In genomic region chr11:69835326-69835965, GRCm38 (mm10) we compare ENCODE assay signal across 10 mouse cellular contexts. TPM values are rescaled to one million over a fixed set of nuclear protein-coding genes. Genes with fewer than 3 reads are reported as not detected.
DNase-seq lines count a peak whose midpoint lies in the region; ATAC-seq lines count a peak whose summit lies in the region.
"Had no signal": no experiment of that assay in that cellular context is flagged by ENCODE, and none has a peak within 500 bp of the region (broad histone marks: within the 10 kb centered on the region; RNA-seq: fewer than 3 reads in every experiment).

No protein-coding gene starts in this region.

- 15% methylated on average over 9 of the region's 9 CpGs for WGBS in heart, embryonic 12.5 days
- 3% methylated on average over 9 of the region's 9 CpGs for WGBS in hindbrain, embryonic 15.5 days
- 3% methylated on average over 9 of the region's 9 CpGs for WGBS in midbrain, embryonic 15.5 days

- H3K9me3 ChIP-seq in heart, embryonic 12.5 days (replicated peaks): no peaks in the 10 kb centered on the region
- H3K9me3 ChIP-seq in hindbrain, embryonic 15.5 days: no peaks in the 10 kb centered on the region
- H3K9me3 ChIP-seq in midbrain, embryonic 15.5 days: no peaks in the 10 kb centered on the region

- ATAC-seq in heart, embryonic 12.5 days (ENCODE audit: insufficient number of reproducible peaks, low FRiP score): no peak
- no peak for ATAC-seq in hindbrain, embryonic 15.5 days (ENCODE audit: low FRiP score, low read depth)
- no peak for ATAC-seq in midbrain, embryonic 15.5 days (replicated peaks)

- no peak overlapping the region for H3K9ac ChIP-seq in heart, embryonic 12.5 days
- peak overlapping the region; percentile 97 for H3K9ac ChIP-seq in hindbrain, embryonic 15.5 days
- H3K9ac ChIP-seq in midbrain, embryonic 15.5 days: peak overlapping the region; percentile 98

- peaks cover 45% of the 10 kb centered on the region for H3K4me1 ChIP-seq in heart, embryonic 12.5 days (replicated peaks)
- H3K4me1 ChIP-seq in hindbrain, embryonic 15.5 days (replicated peaks): peaks cover 41% of the 10 kb centered on the region
- peaks cover 46% of the 10 kb centered on the region for H3K4me1 ChIP-seq in midbrain, embryonic 15.5 days

- DNase-seq in heart, adult 18-20 months: no peak
- peak; percentile 76 for DNase-seq in embryo, embryonic 10.5 days (ENCODE audit: low spot score)
- DNase-seq in urinary bladder, postnatal 10 days (ENCODE audit: low spot score): no peak
- DNase-seq in left cerebral cortex, adult 11 months (ENCODE audit: low spot score): no peak
- DNase-seq in frontal cortex, postnatal 10 days (ENCODE audit: low spot score in 2 of 2): no peak
- DNase-seq: adrenal gland, postnatal 36 days had no signal

- no peaks in the 10 kb centered on the region for H3K36me3 ChIP-seq in heart, embryonic 12.5 days
- peaks cover 15% of the 10 kb centered on the region for H3K36me3 ChIP-seq in hindbrain, embryonic 15.5 days
- peaks cover 3% of the 10 kb centered on the region; the same call in 1 of the 2 replicates for H3K36me3 ChIP-seq in midbrain, embryonic 15.5 days (replicated peaks)

- H3K4me2 ChIP-seq in heart, embryonic 12.5 days: peak overlapping the region; percentile 92
- H3K4me2 ChIP-seq in hindbrain, embryonic 15.5 days: peak overlapping the region; percentile 96
- H3K4me2 ChIP-seq in midbrain, embryonic 15.5 days: peak overlapping the region; percentile 96

- H3K4me3 ChIP-seq in heart, embryonic 12.5 days: 0 out of 2 replicates have a peak overlapping the region, but pooled peaks have one; percentile 47
- H3K4me3 ChIP-seq in hindbrain, embryonic 15.5 days: peak overlapping the region; percentile 91
- peak overlapping the region; percentile 89 for H3K4me3 ChIP-seq in midbrain, embryonic 15.5 days

- peaks cover 50% of the 10 kb centered on the region for H3K27me3 ChIP-seq in heart, embryonic 12.5 days (replicated peaks)
- H3K27me3 ChIP-seq in hindbrain, embryonic 15.5 days: no peaks in the 10 kb centered on the region
- H3K27me3 ChIP-seq in midbrain, embryonic 15.5 days (replicated peaks): no peaks in the 10 kb centered on the region

- H3K27ac ChIP-seq in heart, embryonic 12.5 days (ENCODE audit: poor library complexity, severe bottlenecking): no peak overlapping the region
- peak overlapping the region; percentile 97 for H3K27ac ChIP-seq in hindbrain, embryonic 15.5 days (replicated peaks)
- peak overlapping the region; percentile 97 for H3K27ac ChIP-seq in midbrain, embryonic 15.5 days

RNA-seq across cellular contexts. Expression of gene Nlgn2, which starts 2.1 kb away (rescaled TPM):
- 1.8 and 2.3 TPM in 2 replicates for polyA plus RNA-seq in heart, embryonic 12.5 days (2016; fragmentation: Nextera tagmentation; extraction: Ambion mirVana)
- 1 to 10 TPM; 3.3 to 3.9 TPM for total RNA-seq in heart, adult 18-20 months (2021)
- polyA plus RNA-seq in hindbrain, embryonic 15.5 days (2015; fragmentation: Nextera tagmentation; extraction: Ambion mirVana): 20.9 and 21.0 TPM in 2 replicates
- 24.0 and 24.2 TPM in 2 replicates for polyA plus RNA-seq in midbrain, embryonic 15.5 days (2015; fragmentation: Nextera tagmentation; extraction: Ambion mirVana)

RNA-seq across cellular contexts. Expression of gene Tmem256, which starts 2.9 kb away (rescaled TPM):
- polyA plus RNA-seq in heart, embryonic 12.5 days (2016; fragmentation: Nextera tagmentation; extraction: Ambion mirVana): 289 and 297 TPM in 2 replicates
- total RNA-seq in heart, adult 18-20 months (2021): 100 to 1,000 TPM; 232 to 246 TPM
- polyA plus RNA-seq in hindbrain, embryonic 15.5 days (2015; fragmentation: Nextera tagmentation; extraction: Ambion mirVana): 375 and 391 TPM in 2 replicates
- 318 and 320 TPM in 2 replicates for polyA plus RNA-seq in midbrain, embryonic 15.5 days (2015; fragmentation: Nextera tagmentation; extraction: Ambion mirVana)

RNA-seq across cellular contexts. Expression of gene Plscr3, which starts 10.7 kb away (rescaled TPM):
- polyA plus RNA-seq in heart, embryonic 12.5 days (2016; fragmentation: Nextera tagmentation; extraction: Ambion mirVana): 77.9 and 82.3 TPM in 2 replicates
- 10 to 100 TPM; 19.6 to 21.4 TPM for total RNA-seq in heart, adult 18-20 months (2021)
- 46.0 and 47.5 TPM in 2 replicates for polyA plus RNA-seq in hindbrain, embryonic 15.5 days (2015; fragmentation: Nextera tagmentation; extraction: Ambion mirVana)
- 52.3 and 53.5 TPM in 2 replicates for polyA plus RNA-seq in midbrain, embryonic 15.5 days (2015; fragmentation: Nextera tagmentation; extraction: Ambion mirVana)

RNA-seq across cellular contexts. Expression of gene Spem1, which starts 13.5 kb away (rescaled TPM):
- not detected in 2 replicates for polyA plus RNA-seq in heart, embryonic 12.5 days (2016; fragmentation: Nextera tagmentation; extraction: Ambion mirVana)
- not detected for total RNA-seq in heart, adult 18-20 months (2021)
- polyA plus RNA-seq in hindbrain, embryonic 15.5 days (2015; fragmentation: Nextera tagmentation; extraction: Ambion mirVana): 0.21 and 0.34 TPM in 2 replicates
- polyA plus RNA-seq in midbrain, embryonic 15.5 days (2015; fragmentation: Nextera tagmentation; extraction: Ambion mirVana): 0.55 and 0.65 TPM in 2 replicates
- total RNA-seq: adrenal gland, postnatal 36 days had no signal

RNA-seq across cellular contexts. Expression of gene Spem2, which starts 17.2 kb away (rescaled TPM):
- polyA plus RNA-seq in heart, embryonic 12.5 days (2016; fragmentation: Nextera tagmentation; extraction: Ambion mirVana): not detected in 2 replicates
- total RNA-seq in heart, adult 18-20 months (2021): not detected
- not detected in 2 replicates for polyA plus RNA-seq in hindbrain, embryonic 15.5 days (2015; fragmentation: Nextera tagmentation; extraction: Ambion mirVana)
- not detected in 2 replicates for polyA plus RNA-seq in midbrain, embryonic 15.5 days (2015; fragmentation: Nextera tagmentation; extraction: Ambion mirVana)
- total RNA-seq: adrenal gland, postnatal 36 days; left cerebral cortex, postnatal 25 days had no signal
